8 mouse cellular contexts compared by ENCODE assay signal in genomic region chr4:132921488-132921887, GRCm38 (mm10). TPM values are rescaled to one million over a fixed set of nuclear protein-coding genes. Genes with fewer than 3 reads are reported as not detected.
DNase-seq lines count a peak whose midpoint lies in the region; ATAC-seq and TF ChIP-seq lines count a peak whose summit lies in the region.

No protein-coding gene starts in this region.

- peak overlapping the region; percentile 97 for H3K4me3 ChIP-seq in spleen, adult 2 months (ENCODE audit: extremely low read depth, insufficient read depth, insufficient read length)
- peak overlapping the region; percentile 95 for H3K4me3 ChIP-seq in limb, embryonic 14.5 days (replicated peaks; ENCODE audit: low read length)
- peak overlapping the region; percentile 93 for H3K4me3 ChIP-seq in stomach, embryonic 16.5 days (replicated peaks; ENCODE audit: low read length)

- H3K27ac ChIP-seq in spleen, adult 2 months (ENCODE audit: insufficient read depth, low read length) = no peak overlapping the region
- no peak overlapping the region for H3K27ac ChIP-seq in limb, embryonic 14.5 days (replicated peaks; ENCODE audit: low read depth, low read length)
- H3K27ac ChIP-seq in stomach, embryonic 16.5 days (ENCODE audit: low read length) = no peak overlapping the region

- H3K27me3 ChIP-seq in spleen, adult 2 months (ENCODE audit: control insufficient read depth, insufficient read depth, low read length) = no peaks in the 10 kb centered on the region
- no peaks in the 10 kb centered on the region for H3K27me3 ChIP-seq in limb, embryonic 14.5 days (ENCODE audit: control insufficient read depth, insufficient read depth, low read length)
- H3K27me3 ChIP-seq in stomach, embryonic 16.5 days (ENCODE audit: control insufficient read depth, insufficient read depth, low read length) = no peaks in the 10 kb centered on the region

- H3K9me3 ChIP-seq in limb, embryonic 14.5 days (ENCODE audit: control insufficient read depth, low read length) = no peaks in the 10 kb centered on the region
- H3K9me3 ChIP-seq in stomach, embryonic 16.5 days (replicated peaks; ENCODE audit: control insufficient read depth, low read length) = no peaks in the 10 kb centered on the region

- no peak for ATAC-seq in limb, embryonic 14.5 days (ENCODE audit: low FRiP score, low read depth)
- ATAC-seq in stomach, embryonic 16.5 days (ENCODE audit: insufficient read depth, low FRiP score) = no peak

- 39% methylated on average over 12 of the region's 12 CpGs for WGBS in spleen, adult 2 months
- WGBS in limb, embryonic 14.5 days = 35% methylated on average over 12 of the region's 12 CpGs
- 40% methylated on average over 12 of the region's 12 CpGs for WGBS in stomach, embryonic 16.5 days

- H3K4me2 ChIP-seq in limb, embryonic 14.5 days (replicated peaks; ENCODE audit: low read depth, low read length, severe bottlenecking) = peak overlapping the region; percentile 55
- peak overlapping the region; percentile 58 for H3K4me2 ChIP-seq in stomach, embryonic 16.5 days (ENCODE audit: low read depth, low read length)

- peak overlapping the region; percentile 84 for H3K9ac ChIP-seq in limb, embryonic 14.5 days (ENCODE audit: low read depth, low read length, severe bottlenecking)
- H3K9ac ChIP-seq in stomach, embryonic 16.5 days (ENCODE audit: low read length) = peak overlapping the region; percentile 96

- no peak for TF ChIP-seq POLR2A in spleen, adult 2 months (IDR thresholded peaks at IDR 0.05; ENCODE audit: low read depth, low read length)
- no peak for TF ChIP-seq POLR2A in limb, embryonic 14.5 days (IDR thresholded peaks at IDR 0.05; ENCODE audit: borderline replicate concordance, extremely low read depth, insufficient read depth, insufficient read length)

- H3K4me1 ChIP-seq in spleen, adult 2 months (ENCODE audit: control insufficient read depth, insufficient read depth, insufficient read length) = no peaks in the 10 kb centered on the region; the same call in 1 of the 2 replicates
- H3K4me1 ChIP-seq in limb, embryonic 14.5 days (ENCODE audit: control insufficient read depth, insufficient read depth, low read length) = 0 out of 2 replicates have a peak, but pooled peaks cover 3% of the 10 kb centered on the region
- peaks cover 5% of the 10 kb centered on the region; the same call in 1 of the 2 replicates for H3K4me1 ChIP-seq in stomach, embryonic 16.5 days (ENCODE audit: control insufficient read depth, insufficient read depth, low read length)

- DNase-seq in embryo, embryonic 10.5 days (ENCODE audit: low spot score) = peak; percentile 24
- DNase-seq in embryo, embryonic 9.5 days (ENCODE audit: extremely low spot score) = no peak
- no peak for DNase-seq in spleen, adult 2 months (ENCODE audit: low read depth in 1 of 2, low spot score in 2 of 2)
- DNase-seq in spleen, postnatal 36 days (ENCODE audit: low spot score in 2 of 2) = no peak
- no peak for DNase-seq in limb, embryonic 14.5 days (ENCODE audit: low spot score)
- DNase-seq in gastrocnemius, postnatal 25 days = no peak
- no peak for DNase-seq in cerebellum, postnatal 36 days

- no peak for TF ChIP-seq CTCF in spleen, adult 2 months (IDR thresholded peaks at IDR 0.05; ENCODE audit: extremely low read depth, insufficient read depth, insufficient read length, insufficient replicate concordance)

- H3K36me3 ChIP-seq in spleen, adult 2 months (ENCODE audit: control insufficient read depth, insufficient read depth, low read length) = 0 out of 2 replicates have a peak, but pooled peaks cover 2% of the 10 kb centered on the region
- peaks cover 16% of the 10 kb centered on the region for H3K36me3 ChIP-seq in limb, embryonic 14.5 days (ENCODE audit: control insufficient read depth, insufficient read depth, low read length)
- H3K36me3 ChIP-seq in stomach, embryonic 16.5 days (ENCODE audit: control insufficient read depth, insufficient read depth, low read length) = no peaks in the 10 kb centered on the region

RNA-seq across cellular contexts. Expression of gene Fam76a, which starts 0.9 kb away (rescaled TPM):
- polyA plus RNA-seq in spleen, adult 2 months (2012; rRNA removed) = 7.2 and 9.1 TPM in 2 replicates
- polyA plus RNA-seq in limb, embryonic 14.5 days (2012; rRNA removed) = 19.0 and 19.1 TPM in 2 replicates
- 48.3 and 57.1 TPM in 2 replicates for polyA plus RNA-seq in limb, embryonic 14.5 days (2014; fragmentation: Nextera tagmentation; extraction: Ambion mirVana)
- 31.9 and 34.0 TPM in 2 replicates for polyA plus RNA-seq in stomach, embryonic 16.5 days (2015; fragmentation: Nextera tagmentation; extraction: Ambion mirVana)
- total RNA-seq in gastrocnemius, postnatal 25 days (2021) = 10 to 100 TPM; 19.8 to 23.0 TPM

RNA-seq across cellular contexts. Expression of gene Stx12, which starts 37.2 kb away (rescaled TPM):
- polyA plus RNA-seq in spleen, adult 2 months (2012; rRNA removed) = 6.3 and 6.8 TPM in 2 replicates
- polyA plus RNA-seq in limb, embryonic 14.5 days (2012; rRNA removed) = 54.2 and 57.3 TPM in 2 replicates
- polyA plus RNA-seq in limb, embryonic 14.5 days (2014; fragmentation: Nextera tagmentation; extraction: Ambion mirVana) = 64.6 and 65.2 TPM in 2 replicates
- 59.6 and 62.7 TPM in 2 replicates for polyA plus RNA-seq in stomach, embryonic 16.5 days (2015; fragmentation: Nextera tagmentation; extraction: Ambion mirVana)
- 10 to 100 TPM; 20.7 to 23.3 TPM for total RNA-seq in gastrocnemius, postnatal 25 days (2021)

RNA-seq across cellular contexts. Expression of gene Fgr, which starts 52.4 kb away (rescaled TPM):
- polyA plus RNA-seq in spleen, adult 2 months (2012; rRNA removed) = 37.5 and 39.9 TPM in 2 replicates
- 0.54 and 0.64 TPM in 2 replicates for polyA plus RNA-seq in limb, embryonic 14.5 days (2012; rRNA removed)
- polyA plus RNA-seq in limb, embryonic 14.5 days (2014; fragmentation: Nextera tagmentation; extraction: Ambion mirVana) = 0.35 and 0.62 TPM in 2 replicates
- polyA plus RNA-seq in stomach, embryonic 16.5 days (2015; fragmentation: Nextera tagmentation; extraction: Ambion mirVana) = 1.2 and 1.8 TPM in 2 replicates
- total RNA-seq in gastrocnemius, postnatal 25 days (2021) = under 1 TPM in 1 of 2 experiments, not detected in 1; 0.43 TPM

Comparison
In these comparisons a context has a peak if more than half of its experiments do, and no peak if none do; other contexts are left out.
1. RNA of gene Fgr, which starts 52.4 kb away (polyA plus RNA-seq): 37.5 to 39.9 TPM in spleen, adult 2 months; 1.2 to 1.8 TPM in stomach, embryonic 16.5 days and 0.35 to 0.64 TPM in limb, embryonic 14.5 days; every median in the first group is over 10 times any median in the second.
2. Peak in every context shown above with its lines, with median percentiles within 50 percentile points of each other: H3K4me3 ChIP-seq.